Mouse (Mus musculus) ES-E14 (cell line): ENCODE measurements at regions not wholly inside any gene's neighbourhood (a gene's known extent, or its start where the extent isn't known, plus 50 kb on each side); places are given as distances from the start of the nearest gene placed in this dataset.

Experiments
- CHD2 ChIP-seq: IDR thresholded peaks from 2 replicates; pipeline ENCODE4 v1.6.1; 2014; ENCODE audit warnings: mild to moderate bottlenecking, low read depth, low read length, inconsistent platforms
- HCFC1 ChIP-seq: IDR thresholded peaks from 2 replicates; pipeline ENCODE4 v1.6.1; 2012; ENCODE audit warnings: low read length, inconsistent platforms, borderline replicate concordance; ENCODE audit not compliant: insufficient read depth
- MAFK ChIP-seq: IDR thresholded peaks from 2 replicates; pipeline ENCODE4 v1.6.1; 2014; ENCODE audit warnings: mild to moderate bottlenecking, low read depth, low read length, inconsistent platforms; ENCODE audit not compliant: insufficient read depth
- ZC3H11A ChIP-seq: IDR thresholded peaks from 2 replicates; pipeline ENCODE4 v1.6.1; 2012; ENCODE audit warnings: low read depth, mild to moderate bottlenecking, inconsistent platforms, low read length, borderline replicate concordance

GRCm38 (mm10) chr7:138006971-138007370 is 390.6 kb downstream of the Tcerg1l start:
- no peak for TF ChIP-seq ZC3H11A
- TF ChIP-seq HCFC1, result no peak
- no peak for TF ChIP-seq CHD2
- TF ChIP-seq MAFK, result no peak
